Mouse (Mus musculus) pancreas, adult 10 weeks (tissue): ENCODE measurements around the gene Pou3f4. TPM values are rescaled to one million over a fixed set of nuclear protein-coding genes. Genes with fewer than 3 reads are reported as not detected.

ENCODE experiments used
- polyA plus RNA-seq: library from polyadenylated mRNA; stranded (reverse); fragments of 350-450 nt; fragmentation: Illumina TruSeq; extraction: RNeasy Lipid Tissue Mini Kit (QIAGEN cat#74804); gene quantifications from one replicate; pipeline ENCODE4 v1.2.3, GENCODE M21; 2015; ENCODE audit warnings: low read depth, low replicate concordance; ENCODE audit not compliant: insufficient read depth

Pou3f4 gene
- not detected for polyA plus RNA-seq

GRCm38 (mm10) chrX:110814151-110814571 is at the start of gene Pou3f4:
Gene Pou3f4, plus strand, starts transcription at chrX:110814280.

